Comparison of ENCODE assay signal across 20 mouse cellular contexts in genomic region chr3:115937807-115938206, GRCm38 (mm10). TPM values are rescaled to one million over a fixed set of nuclear protein-coding genes. Genes with fewer than 3 reads are reported as not detected.
A peak's percentile ranks its signal among the peaks of the same experiment; 100 is the strongest.
DNase-seq lines count a peak whose midpoint lies in the region; ATAC-seq lines count a peak whose summit lies in the region.
"Had no signal": no experiment of that assay in that cellular context is flagged by ENCODE, and none has a peak within 500 bp of the region (broad histone marks: within the 10 kb centered on the region; RNA-seq: fewer than 3 reads in every experiment).

No protein-coding gene starts in this region.

- intact Hi-C loops in heart, postnatal 36 days (cut with DNase I) = loop anchor here (2.0 to 5.0 kb wide), 3 partner anchors 41 to 277 kb away; no protein-coding TSS in a partner anchor
- intact Hi-C loops in left cerebral cortex, postnatal 14 days (cut with DNase I) = no loop called here

- H3K4me1 ChIP-seq in forebrain, embryonic 15.5 days = no peaks in the 10 kb centered on the region
- H3K4me1 ChIP-seq: embryonic facial prominence, embryonic 13.5 days; forebrain, embryonic 12.5 days; heart, embryonic 15.5 days; hindbrain, embryonic 13.5 days had no signal

- peak; percentile 4 for DNase-seq in heart, postnatal 4 days
- DNase-seq in heart, postnatal 36 days = no peak
- peak; percentile 83 for DNase-seq in adrenal gland, adult 2 months
- peak; percentile 77 for DNase-seq in adrenal gland, adult 8-10 months
- DNase-seq in adrenal gland, postnatal 36 days = peak; percentile 63 to 82
- no peak for DNase-seq in left cerebral cortex, postnatal 14 days (ENCODE audit: low spot score in 2 of 2)
- DNase-seq: cerebellum, adult 18-20 months; cerebellum, adult 9-11 months; cerebellum, postnatal 36 days; forebrain, postnatal 0 days; gastrocnemius, adult 2 months; gastrocnemius, postnatal 25 days; kidney, adult 11 months had no signal

- H3K4me2 ChIP-seq in forebrain, embryonic 15.5 days (replicated peaks) = no peak overlapping the region
- H3K4me2 ChIP-seq: embryonic facial prominence, embryonic 13.5 days; forebrain, embryonic 12.5 days; heart, embryonic 11.5 days; heart, embryonic 15.5 days; hindbrain, embryonic 13.5 days had no signal

- 88% methylated on average over 10 of the region's 10 CpGs for WGBS in forebrain, embryonic 15.5 days

- no peak overlapping the region for H3K9ac ChIP-seq in forebrain, embryonic 15.5 days (replicated peaks)
- H3K9ac ChIP-seq: embryonic facial prominence, embryonic 13.5 days; forebrain, embryonic 12.5 days; forebrain, postnatal 0 days; heart, embryonic 15.5 days; hindbrain, embryonic 13.5 days had no signal

- no peak for ATAC-seq in forebrain, embryonic 15.5 days (replicated peaks)
- ATAC-seq: forebrain, postnatal 0 days; hindbrain, postnatal 0 days had no signal

- H3K4me3 ChIP-seq in forebrain, embryonic 15.5 days = no peak overlapping the region
- H3K4me3 ChIP-seq: embryonic facial prominence, embryonic 13.5 days; forebrain, embryonic 12.5 days; gastrocnemius, adult 2 months; heart, embryonic 15.5 days; hindbrain, embryonic 13.5 days had no signal

- H3K36me3 ChIP-seq in forebrain, embryonic 15.5 days = peaks cover 18% of the 10 kb centered on the region

- no peaks in the 10 kb centered on the region for H3K27me3 ChIP-seq in forebrain, embryonic 15.5 days
- H3K27me3 ChIP-seq: embryonic facial prominence, embryonic 13.5 days; forebrain, embryonic 12.5 days; heart, embryonic 15.5 days; hindbrain, embryonic 13.5 days had no signal

- no peak overlapping the region for H3K27ac ChIP-seq in forebrain, embryonic 15.5 days (replicated peaks)
- H3K27ac ChIP-seq: embryonic facial prominence, embryonic 13.5 days; forebrain, embryonic 12.5 days; gastrocnemius, adult 2 months; heart, embryonic 15.5 days; hindbrain, embryonic 13.5 days; hindbrain, postnatal 0 days had no signal

- no peaks in the 10 kb centered on the region for H3K9me3 ChIP-seq in forebrain, embryonic 15.5 days
- H3K9me3 ChIP-seq: embryonic facial prominence, embryonic 13.5 days; forebrain, embryonic 12.5 days; heart, embryonic 15.5 days; hindbrain, embryonic 13.5 days had no signal

RNA-seq across cellular contexts. Expression of gene Dph5, which starts 50.2 kb away (rescaled TPM):
- total RNA-seq in heart, postnatal 4 days (2021) = 10 to 100 TPM in 1 of 2 experiments, 1 to 10 TPM in 1; 8.7 to 11.4 TPM
- 1 to 10 TPM; 6.5 to 6.9 TPM for total RNA-seq in heart, postnatal 36 days (2021)
- 10 to 100 TPM; 16.8 to 18.9 TPM for total RNA-seq in adrenal gland, adult 2 months (2021)
- polyA plus RNA-seq in adrenal gland, adult 2 months (2012; rRNA removed) = 1.3 and 2.1 TPM in 2 replicates
- 10 to 100 TPM; 19.4 to 27.2 (median 21.3) TPM for total RNA-seq in adrenal gland, adult 8-10 months (2022)
- 10 to 100 TPM; 19.5 to 20.8 TPM for total RNA-seq in adrenal gland, postnatal 36 days (2021)
- 28.8 and 29.4 TPM in 2 replicates for polyA plus RNA-seq in forebrain, embryonic 15.5 days (2015; fragmentation: Nextera tagmentation; extraction: Ambion mirVana)
- 10 to 100 TPM; 11.7 to 12.5 TPM for total RNA-seq in left cerebral cortex, postnatal 14 days (2021)

Comparison
In these comparisons a context has a peak if more than half of its experiments do, and no peak if none do; other contexts are left out.
1. DNase-seq: peak in heart, postnatal 4 days (single experiment), adrenal gland, adult 2 months (single experiment), adrenal gland, adult 8-10 months (single experiment) and adrenal gland, postnatal 36 days (2 of 2); none in heart, postnatal 36 days (0 of 2) and left cerebral cortex, postnatal 14 days (0 of 2).